In the genomic region with DNA sequence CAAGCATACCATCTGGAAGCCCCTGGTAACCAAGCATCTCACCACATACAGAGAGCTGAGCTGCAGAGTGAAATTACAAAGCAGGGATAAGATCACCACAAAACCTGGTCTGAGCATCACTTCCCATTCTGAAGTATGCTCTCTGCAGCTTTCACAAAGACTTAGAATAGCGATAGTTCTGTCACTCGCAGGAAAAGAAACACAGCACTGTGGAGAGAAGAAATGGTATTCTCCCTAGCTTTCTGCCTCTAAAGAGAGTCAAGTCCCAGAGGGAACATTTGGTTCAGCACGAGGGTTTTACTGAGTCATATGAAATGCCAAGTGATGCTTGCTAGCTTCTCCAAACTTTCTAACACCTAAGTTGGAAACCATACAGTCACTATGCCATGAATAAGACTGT, we compare ENCODE assay signal across 22 mouse cellular contexts. TPM values are rescaled to one million over a fixed set of nuclear protein-coding genes. Genes with fewer than 3 reads are reported as not detected.
"Had no signal": no experiment of that assay in that cellular context is flagged by ENCODE, and none has a peak within 500 bp of the region (broad histone marks: within the 10 kb centered on the region; RNA-seq: fewer than 3 reads in every experiment).

No protein-coding gene starts in this region.

- H3K4me3 ChIP-seq: lung, embryonic 15.5 days; midbrain, embryonic 10.5 days; midbrain, embryonic 12.5 days; myocyte; neural tube, embryonic 13.5 days; neural tube, embryonic 15.5 days had no signal

- H3K9ac ChIP-seq: liver, postnatal 0 days; lung, embryonic 15.5 days; midbrain, embryonic 12.5 days; neural tube, embryonic 13.5 days; neural tube, embryonic 15.5 days had no signal

- H3K4me1 ChIP-seq: lung, embryonic 15.5 days; midbrain, embryonic 12.5 days; neural tube, embryonic 13.5 days; neural tube, embryonic 15.5 days had no signal

- H3K36me3 ChIP-seq: midbrain, embryonic 12.5 days had no signal

- H3K27ac ChIP-seq: lung, embryonic 15.5 days; midbrain, embryonic 10.5 days; midbrain, embryonic 12.5 days; neural tube, embryonic 13.5 days; neural tube, embryonic 15.5 days had no signal

- ATAC-seq: liver, postnatal 0 days; lung, postnatal 0 days; midbrain, embryonic 16.5 days had no signal

- H3K27me3 ChIP-seq: lung, embryonic 15.5 days; midbrain, embryonic 12.5 days; neural tube, embryonic 13.5 days; neural tube, embryonic 15.5 days had no signal

- H3K9me3 ChIP-seq: lung, embryonic 15.5 days; midbrain, embryonic 10.5 days; midbrain, embryonic 12.5 days; neural tube, embryonic 13.5 days; neural tube, embryonic 15.5 days had no signal

- DNase-seq: liver, postnatal 0 days; lung, adult 2 months; lung, postnatal 14 days; lung, postnatal 36 days; midbrain, embryonic 14.5 days; retina, postnatal 1 day; right cerebral cortex, adult 18-20 months; right cerebral cortex, postnatal 25 days; right cerebral cortex, postnatal 4 days; spleen, adult 18-20 months; thymus, adult 2 months; thymus, postnatal 14 days; thymus, postnatal 4 days had no signal

RNA-seq across cellular contexts. Expression of a gene that starts 38.6 kb away (rescaled TPM):
- polyA plus RNA-seq: myocyte; testis, adult 2 months had no signal
